Mouse (Mus musculus): ENCODE measurements around the gene Taf1b. TPM values are rescaled to one million over a fixed set of nuclear protein-coding genes. Genes with fewer than 3 reads are reported as not detected.

The Taf1b gene
- polyA plus RNA-seq, 1 experiment, result 35.9 TPM

DNA sequence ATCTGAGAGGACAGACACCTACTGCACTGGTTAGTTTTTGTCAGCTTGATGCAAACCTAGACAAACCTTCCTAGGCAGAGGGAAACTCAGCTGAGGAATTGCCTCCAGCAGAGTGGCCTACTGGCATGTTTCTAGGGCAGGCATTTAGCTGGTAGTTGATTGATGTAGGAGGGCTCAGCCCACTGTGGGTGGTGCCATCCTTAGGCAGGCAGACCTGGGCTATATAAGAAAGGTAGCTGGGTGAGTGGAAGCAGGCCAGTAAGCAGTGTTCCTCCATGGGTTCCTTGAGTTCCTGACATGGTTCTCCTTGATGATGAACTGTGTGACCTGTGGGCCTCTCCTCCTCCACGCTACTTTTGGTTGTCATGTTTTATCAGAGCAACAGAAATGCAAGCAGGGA, 82.3 kb downstream of the Taf1b start:
- no peaks in the 10 kb centered on the region for H3K27me3 ChIP-seq (ENCODE audit: control insufficient read depth, insufficient read depth, low read length, poor library complexity, severe bottlenecking)
- TF ChIP-seq EP300 (IDR thresholded peaks at IDR 0.05; ENCODE audit: insufficient read depth, low read depth, low read length), result no peak
- TF ChIP-seq POLR2A (IDR thresholded peaks at IDR 0.05; ENCODE audit: insufficient read depth, low read length), result no peak
- TF ChIP-seq CTCF (IDR thresholded peaks at IDR 0.05; ENCODE audit: low read depth, low read length), result no peak
- H3K4me1 ChIP-seq (ENCODE audit: control insufficient read depth, insufficient read depth, low read length), result no peaks in the 10 kb centered on the region
- H3K9ac ChIP-seq (ENCODE audit: low read depth, poor library complexity, severe bottlenecking), result no peak overlapping the region
- H3K27ac ChIP-seq (ENCODE audit: insufficient read depth, low read length), result no peak overlapping the region
- H3K9me3 ChIP-seq (replicated peaks; ENCODE audit: control insufficient read depth, insufficient read depth, low read length, poor library complexity, severe bottlenecking), result no peaks in the 10 kb centered on the region
- no peaks in the 10 kb centered on the region; the same call in 1 of the 2 replicates for H3K36me3 ChIP-seq (ENCODE audit: control insufficient read depth, insufficient read depth, low read length, poor library complexity, severe bottlenecking)
- H3K4me3 ChIP-seq (ENCODE audit: low read depth, low read length), result no peak overlapping the region

DNA sequence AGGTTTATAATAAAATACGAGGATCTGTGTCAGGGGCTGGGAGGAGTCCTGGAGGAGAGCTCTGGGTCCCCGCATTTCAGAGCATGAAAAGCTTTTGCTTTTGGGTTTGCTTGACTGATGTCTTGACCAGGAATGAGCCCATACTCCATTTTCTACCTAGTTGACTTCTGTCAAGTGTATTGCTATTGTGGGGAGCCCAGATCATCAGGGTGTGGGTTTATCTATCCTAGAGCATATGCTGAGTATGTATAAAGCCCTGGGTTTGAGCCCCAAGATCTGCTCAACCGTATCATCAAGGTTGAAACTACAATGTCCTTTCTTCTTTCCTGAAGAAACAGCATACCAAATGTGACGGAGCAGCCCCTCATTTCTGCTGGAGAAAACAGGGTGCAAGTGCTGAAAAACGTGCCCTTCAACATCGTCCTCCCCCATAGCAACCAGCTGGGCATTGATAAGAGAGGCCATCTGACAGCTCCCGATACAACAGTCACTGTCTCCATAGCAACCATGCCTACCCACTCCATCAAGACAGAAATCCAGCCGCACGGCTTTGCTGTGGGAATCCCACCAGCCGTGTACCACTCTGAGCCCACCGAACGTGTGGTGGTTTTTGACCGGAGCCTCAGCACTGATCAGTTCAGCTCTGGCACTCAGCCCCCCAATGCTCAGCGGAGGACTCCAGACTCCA, 83.0 kb downstream of the Taf1b start:
- TF ChIP-seq CTCF (IDR thresholded peaks at IDR 0.05; ENCODE audit: low read depth, low read length) (no peak), POLR2A (IDR thresholded peaks at IDR 0.05; ENCODE audit: insufficient read depth, low read length) (no peak), EP300 (IDR thresholded peaks at IDR 0.05; ENCODE audit: insufficient read depth, low read depth, low read length) (no peak)
- H3K4me1 ChIP-seq (ENCODE audit: control insufficient read depth, insufficient read depth, low read length), result no peaks in the 10 kb centered on the region
- H3K9me3 ChIP-seq (replicated peaks; ENCODE audit: control insufficient read depth, insufficient read depth, low read length, poor library complexity, severe bottlenecking), result no peaks in the 10 kb centered on the region
- no peak overlapping the region for H3K9ac ChIP-seq (ENCODE audit: low read depth, poor library complexity, severe bottlenecking)
- no peak overlapping the region for H3K4me3 ChIP-seq (ENCODE audit: low read depth, low read length)
- H3K27ac ChIP-seq (ENCODE audit: insufficient read depth, low read length), result no peak overlapping the region
- H3K27me3 ChIP-seq (ENCODE audit: control insufficient read depth, insufficient read depth, low read length, poor library complexity, severe bottlenecking), result no peaks in the 10 kb centered on the region
- peaks cover 2% of the 10 kb centered on the region; the same call in 1 of the 2 replicates for H3K36me3 ChIP-seq (ENCODE audit: control insufficient read depth, insufficient read depth, low read length, poor library complexity, severe bottlenecking)

DNA sequence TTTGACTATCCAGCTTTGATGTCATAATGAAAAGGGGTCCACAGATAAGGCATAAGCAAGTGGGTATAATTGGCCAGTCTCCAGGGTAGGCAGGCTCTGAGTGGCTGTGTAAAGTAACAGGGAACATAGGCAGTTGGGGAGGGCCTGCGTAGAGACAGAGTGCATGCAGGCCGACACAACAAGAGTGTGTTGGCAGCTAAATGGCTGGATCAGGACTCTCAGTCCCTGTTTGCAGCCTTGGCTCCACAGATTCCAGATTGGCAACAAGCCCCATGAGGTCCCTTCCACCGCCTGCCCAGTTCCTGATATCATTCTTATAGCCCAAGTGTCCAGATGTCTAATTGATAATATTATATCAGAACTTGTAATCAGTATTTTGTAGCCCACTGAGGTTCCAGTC, 85.5 kb downstream of the Taf1b start:
- Histone ChIP-seq H3K27ac (ENCODE audit: insufficient read depth, low read length) (no peak overlapping the region), H3K27me3 (ENCODE audit: control insufficient read depth, insufficient read depth, low read length, poor library complexity, severe bottlenecking) (no peaks in the 10 kb centered on the region), H3K36me3 (ENCODE audit: control insufficient read depth, insufficient read depth, low read length, poor library complexity, severe bottlenecking) (peaks cover 2% of the 10 kb centered on the region), H3K9me3 (replicated peaks; ENCODE audit: control insufficient read depth, insufficient read depth, low read length, poor library complexity, severe bottlenecking) (no peaks in the 10 kb centered on the region), H3K9ac (ENCODE audit: low read depth, poor library complexity, severe bottlenecking) (no peak overlapping the region), H3K4me3 (ENCODE audit: low read depth, low read length) (no peak overlapping the region), H3K4me1 (ENCODE audit: control insufficient read depth, insufficient read depth, low read length) (no peaks in the 10 kb centered on the region)
- TF ChIP-seq CTCF (IDR thresholded peaks at IDR 0.05; ENCODE audit: low read depth, low read length) (no peak), EP300 (IDR thresholded peaks at IDR 0.05; ENCODE audit: insufficient read depth, low read depth, low read length) (no peak), POLR2A (IDR thresholded peaks at IDR 0.05; ENCODE audit: insufficient read depth, low read length) (no peak)

DNA sequence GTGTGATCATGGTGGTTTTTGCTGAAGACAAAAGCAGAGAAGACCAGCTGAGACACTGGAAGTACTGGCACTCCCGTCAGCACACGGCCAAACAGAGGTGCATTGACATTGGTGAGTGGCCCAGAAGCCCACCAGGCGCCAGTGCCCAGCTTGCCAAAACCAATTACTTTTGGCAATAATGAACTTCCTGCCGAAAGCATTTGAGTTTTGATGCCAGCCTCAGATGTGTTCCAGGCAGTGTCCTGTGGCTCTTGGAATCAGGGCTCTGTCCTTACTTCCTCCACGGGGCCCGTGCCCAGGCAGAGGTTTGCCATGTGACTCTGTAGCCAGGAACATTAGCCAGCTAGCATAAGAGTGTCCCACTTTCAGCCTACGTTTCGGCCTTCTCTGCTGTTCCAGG, 86.7 kb downstream of the Taf1b start:
- Histone ChIP-seq H3K9me3 (replicated peaks; ENCODE audit: control insufficient read depth, insufficient read depth, low read length, poor library complexity, severe bottlenecking) (no peaks in the 10 kb centered on the region), H3K27me3 (ENCODE audit: control insufficient read depth, insufficient read depth, low read length, poor library complexity, severe bottlenecking) (no peaks in the 10 kb centered on the region), H3K36me3 (ENCODE audit: control insufficient read depth, insufficient read depth, low read length, poor library complexity, severe bottlenecking) (peaks cover 2% of the 10 kb centered on the region), H3K9ac (ENCODE audit: low read depth, poor library complexity, severe bottlenecking) (no peak overlapping the region), H3K27ac (ENCODE audit: insufficient read depth, low read length) (no peak overlapping the region), H3K4me1 (ENCODE audit: control insufficient read depth, insufficient read depth, low read length) (no peaks in the 10 kb centered on the region), H3K4me3 (ENCODE audit: low read depth, low read length) (no peak overlapping the region)
- TF ChIP-seq EP300 (IDR thresholded peaks at IDR 0.05; ENCODE audit: insufficient read depth, low read depth, low read length), result no peak
- TF ChIP-seq POLR2A (IDR thresholded peaks at IDR 0.05; ENCODE audit: insufficient read depth, low read length), result no peak
- TF ChIP-seq CTCF (IDR thresholded peaks at IDR 0.05; ENCODE audit: low read depth, low read length), result no peak

DNA sequence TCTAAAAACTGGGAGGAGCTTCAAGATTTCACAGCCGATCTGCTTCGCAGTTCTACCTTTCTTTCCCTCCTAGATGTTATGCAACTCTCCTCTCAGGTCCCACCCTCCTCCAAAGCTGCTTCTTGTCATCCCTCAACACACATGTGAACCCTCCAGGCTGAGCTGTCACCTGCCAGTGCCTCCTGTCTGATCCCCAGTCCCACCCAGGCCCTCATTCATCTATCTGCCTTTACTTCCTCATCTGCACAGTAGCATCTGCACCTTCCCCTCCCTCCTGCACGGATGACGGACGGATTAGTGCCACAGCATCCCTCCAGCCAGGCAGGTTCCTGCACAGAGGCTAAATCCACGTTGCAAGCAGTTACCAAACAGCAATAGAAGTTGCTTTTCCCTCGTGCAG, 88.0 kb downstream of the Taf1b start:
- Histone ChIP-seq H3K27me3 (ENCODE audit: control insufficient read depth, insufficient read depth, low read length, poor library complexity, severe bottlenecking) (no peaks in the 10 kb centered on the region), H3K36me3 (ENCODE audit: control insufficient read depth, insufficient read depth, low read length, poor library complexity, severe bottlenecking) (peaks cover 2% of the 10 kb centered on the region), H3K9ac (ENCODE audit: low read depth, poor library complexity, severe bottlenecking) (no peak overlapping the region), H3K9me3 (replicated peaks; ENCODE audit: control insufficient read depth, insufficient read depth, low read length, poor library complexity, severe bottlenecking) (no peaks in the 10 kb centered on the region), H3K4me3 (ENCODE audit: low read depth, low read length) (no peak overlapping the region), H3K4me1 (ENCODE audit: control insufficient read depth, insufficient read depth, low read length) (no peaks in the 10 kb centered on the region), H3K27ac (ENCODE audit: insufficient read depth, low read length) (no peak overlapping the region)
- TF ChIP-seq EP300 (IDR thresholded peaks at IDR 0.05; ENCODE audit: insufficient read depth, low read depth, low read length), result no peak
- TF ChIP-seq POLR2A (IDR thresholded peaks at IDR 0.05; ENCODE audit: insufficient read depth, low read length), result no peak
- no peak for TF ChIP-seq CTCF (IDR thresholded peaks at IDR 0.05; ENCODE audit: low read depth, low read length)

DNA sequence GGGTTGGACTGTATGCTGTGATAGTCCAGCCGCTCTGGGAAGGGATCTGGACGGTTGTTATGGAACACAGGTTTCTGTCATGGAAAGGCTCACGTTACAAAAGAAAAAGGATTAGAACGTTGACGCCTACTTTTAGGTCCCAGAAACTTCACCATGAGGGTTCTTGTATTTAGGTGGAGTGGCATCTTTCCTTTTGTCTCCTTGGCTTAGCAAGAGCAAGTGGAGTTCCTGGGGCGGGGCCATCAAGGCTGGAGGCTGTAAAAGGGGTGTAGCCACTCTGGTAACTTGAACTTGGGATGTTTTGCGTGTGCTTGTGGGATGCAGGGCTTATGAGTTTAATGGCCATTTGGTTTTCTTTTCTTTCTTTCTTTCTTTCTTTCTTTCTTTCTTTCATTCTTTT, 92.2 kb downstream of the Taf1b start:
- Histone ChIP-seq H3K27ac (ENCODE audit: insufficient read depth, low read length) (no peak overlapping the region), H3K4me3 (ENCODE audit: low read depth, low read length) (no peak overlapping the region), H3K9ac (ENCODE audit: low read depth, poor library complexity, severe bottlenecking) (no peak overlapping the region), H3K4me1 (ENCODE audit: control insufficient read depth, insufficient read depth, low read length) (peaks cover 9% of the 10 kb centered on the region), H3K27me3 (ENCODE audit: control insufficient read depth, insufficient read depth, low read length, poor library complexity, severe bottlenecking) (no peaks in the 10 kb centered on the region), H3K36me3 (ENCODE audit: control insufficient read depth, insufficient read depth, low read length, poor library complexity, severe bottlenecking) (peaks cover 2% of the 10 kb centered on the region; the same call in 1 of the 2 replicates), H3K9me3 (replicated peaks; ENCODE audit: control insufficient read depth, insufficient read depth, low read length, poor library complexity, severe bottlenecking) (no peaks in the 10 kb centered on the region)
- TF ChIP-seq EP300 (IDR thresholded peaks at IDR 0.05; ENCODE audit: insufficient read depth, low read depth, low read length) (no peak), CTCF (IDR thresholded peaks at IDR 0.05; ENCODE audit: low read depth, low read length) (no peak), POLR2A (IDR thresholded peaks at IDR 0.05; ENCODE audit: insufficient read depth, low read length) (no peak)

Data from ES-Bruce4 (cell line).